Mouse (Mus musculus) midbrain, embryonic 14.5 days (tissue): ENCODE data around the gene Immp2l. TPM values are rescaled to one million over a fixed set of nuclear protein-coding genes. Genes with fewer than 3 reads are reported as not detected.

Experiments
- ATAC-seq: fragments of 200-750 bp; cut with Nextera tagmentation; 2 replicates; pipeline ENCODE4 v1.8.0; 2017; ENCODE audit warnings: moderate number of reproducible peaks, moderate library complexity; ENCODE audit not compliant: low FRiP score, low TSS enrichment
- DNase-seq: peaks from one replicate; pipeline ENCODE4 v3.0.0-alpha.2; 2015
- H3K27ac ChIP-seq: fragments of 300-500 bp; sonication (generic); replicated peaks from 2 replicates; pipeline ENCODE4 v1.5.1; 2014; ENCODE audit warnings: mild to moderate bottlenecking, low read depth, low read length, moderate library complexity
- H3K27me3 ChIP-seq: fragments of 300-500 bp; sonication (generic); 2 replicates; pipeline ENCODE4 v1.6.1; 2014; ENCODE audit warnings: low read length, control low read depth, mixed read lengths; ENCODE audit not compliant: control insufficient read depth, insufficient read depth
- H3K36me3 ChIP-seq: fragments of 300-500 bp; sonication (generic); 2 replicates; pipeline ENCODE4 v1.6.1; 2014; ENCODE audit warnings: low read length, control low read depth; ENCODE audit not compliant: control insufficient read depth, insufficient read depth
- H3K4me1 ChIP-seq: fragments of 300-500 bp; sonication (generic); 2 replicates; pipeline ENCODE4 v1.6.1; 2014; ENCODE audit warnings: mild to moderate bottlenecking, antibody characterized with exemption, low read length, control low read depth; ENCODE audit not compliant: control insufficient read depth, insufficient read depth
- H3K4me2 ChIP-seq: fragments of 300-500 bp; sonication (generic); 2 replicates; pipeline ENCODE4 v1.6.1; 2014; ENCODE audit warnings: mild to moderate bottlenecking, low read length, moderate library complexity
- H3K4me3 ChIP-seq: fragments of 300-500 bp; sonication (generic); replicated peaks from 2 replicates; pipeline ENCODE4 v1.5.1; 2014; ENCODE audit warnings: low read depth, low read length
- H3K9ac ChIP-seq: fragments of 300-500 bp; sonication (generic); replicated peaks from 2 replicates; pipeline ENCODE4 v1.6.1; 2014; ENCODE audit warnings: mild to moderate bottlenecking, low read length, moderate library complexity
- H3K9me3 ChIP-seq: fragments of 300-500 bp; sonication (generic); 2 replicates; pipeline ENCODE4 v1.6.1; 2016; ENCODE audit warnings: low read length, control low read depth, mixed read lengths; ENCODE audit not compliant: control insufficient read depth
- WGBS: fragments of 180-500 bp; shearing (Covaris S2); extraction: QIAGEN DNeasy Blood & Tissue Kit; methylation state at CpG from one replicate; pipeline ENCODE4 v1.1.7; 2014; 5-methylcytosine and 5-hydroxymethylcytosine counted together
- polyA plus RNA-seq: library from polyadenylated mRNA; unstranded; fragments of >200 nt; fragmentation: Nextera tagmentation; extraction: Ambion mirVana; gene quantifications from 2 replicates; pipeline ENCODE4 v1.2.1, GENCODE M21; 2014

The Immp2l gene
- polyA plus RNA-seq, 1 experiment from 2014 or later = 5.5 TPM

DNA sequence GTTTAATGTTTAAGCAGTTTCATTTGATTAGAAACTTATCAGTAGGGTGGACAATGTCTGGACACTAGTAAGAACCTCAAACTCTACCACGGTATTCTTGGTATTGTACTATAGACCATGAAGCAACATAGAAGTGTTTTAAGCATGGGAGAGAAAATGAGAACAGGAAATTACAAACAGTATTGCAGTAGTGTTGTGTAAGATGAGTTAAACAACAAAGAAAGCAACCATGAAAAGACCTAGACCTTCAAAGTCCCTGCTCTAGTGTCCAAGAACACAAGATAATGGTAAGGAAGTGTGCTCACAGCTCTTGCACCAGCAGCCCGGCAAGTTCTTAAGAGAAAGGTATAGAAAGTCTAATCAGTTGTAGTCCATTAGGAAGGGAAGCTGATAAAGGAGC is 700.7 kb downstream of the Immp2l start:
- ATAC-seq (no peak), DNase-seq (no peak)
- Histone ChIP-seq H3K9me3 (no peaks in the 10 kb centered on the region), H3K4me1 (0 out of 2 replicates have a peak, but pooled peaks cover 3% of the 10 kb centered on the region), H3K36me3 (no peaks in the 10 kb centered on the region), H3K9ac (no peak overlapping the region), H3K4me2 (no peak overlapping the region), H3K27ac (no peak overlapping the region), H3K4me3 (no peak overlapping the region), H3K27me3 (no peaks in the 10 kb centered on the region)
- 95% methylated on average over 2 of the region's 2 CpGs for WGBS

DNA sequence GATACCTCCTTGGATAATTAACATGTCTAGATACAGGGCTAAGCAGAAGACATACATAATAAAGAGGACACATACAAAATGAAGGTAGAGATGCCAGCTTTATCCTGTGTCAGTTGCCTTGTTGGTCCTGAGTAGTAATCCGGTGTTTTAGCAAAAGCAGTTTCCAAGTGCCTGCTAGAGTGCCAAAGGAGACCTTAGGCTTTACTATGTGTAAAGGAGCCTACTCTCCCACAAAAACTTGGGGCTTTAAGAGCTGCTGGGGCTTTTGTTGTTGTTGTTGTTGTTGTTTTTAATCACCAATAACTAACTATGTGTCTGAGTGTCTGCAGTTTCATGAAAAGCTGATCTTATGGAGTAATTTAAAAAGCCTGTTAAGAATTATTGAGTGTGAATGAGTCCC is 702.8 kb downstream of the Immp2l start:
- Histone ChIP-seq H3K4me2 (no peak overlapping the region), H3K4me3 (no peak overlapping the region), H3K9ac (no peak overlapping the region), H3K36me3 (no peaks in the 10 kb centered on the region), H3K9me3 (no peaks in the 10 kb centered on the region), H3K27me3 (no peaks in the 10 kb centered on the region), H3K4me1 (0 out of 2 replicates have a peak, but pooled peaks cover 3% of the 10 kb centered on the region), H3K27ac (no peak overlapping the region)
- 87% methylated on average over 1 of the region's 1 CpGs for WGBS
- DNase-seq = no peak
- ATAC-seq = no peak

DNA sequence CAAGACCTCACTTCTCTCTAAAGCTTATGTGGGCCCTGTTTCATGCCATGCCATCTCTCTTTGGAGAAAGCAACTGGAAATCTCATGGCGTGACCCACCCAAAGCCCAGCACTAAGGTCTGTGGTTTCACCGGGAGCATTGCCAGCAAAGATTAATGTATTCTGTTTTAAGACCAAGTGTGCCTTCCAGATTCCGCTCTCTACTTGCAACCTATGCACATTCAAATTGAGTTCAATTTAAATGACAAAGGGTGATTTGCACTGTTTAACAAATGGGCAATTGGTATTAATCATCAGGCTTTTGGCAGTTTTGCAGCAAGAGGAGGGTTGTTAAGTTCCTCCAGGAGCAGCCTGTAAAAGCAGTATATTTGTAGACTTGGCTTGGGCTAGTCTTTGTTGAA is 703.3 kb downstream of the Immp2l start:
- WGBS = 24% methylated on average over 3 of the region's 3 CpGs
- H3K27me3 ChIP-seq = no peaks in the 10 kb centered on the region
- no peak overlapping the region for H3K27ac ChIP-seq
- no peaks in the 10 kb centered on the region for H3K36me3 ChIP-seq
- H3K4me1 ChIP-seq = 0 out of 2 replicates have a peak, but pooled peaks cover 3% of the 10 kb centered on the region
- H3K4me3 ChIP-seq = no peak overlapping the region
- peak; percentile 53 for ATAC-seq
- DNase-seq = peak; percentile 77
- no peak overlapping the region for H3K9ac ChIP-seq
- H3K9me3 ChIP-seq = no peaks in the 10 kb centered on the region
- no peak overlapping the region for H3K4me2 ChIP-seq

DNA sequence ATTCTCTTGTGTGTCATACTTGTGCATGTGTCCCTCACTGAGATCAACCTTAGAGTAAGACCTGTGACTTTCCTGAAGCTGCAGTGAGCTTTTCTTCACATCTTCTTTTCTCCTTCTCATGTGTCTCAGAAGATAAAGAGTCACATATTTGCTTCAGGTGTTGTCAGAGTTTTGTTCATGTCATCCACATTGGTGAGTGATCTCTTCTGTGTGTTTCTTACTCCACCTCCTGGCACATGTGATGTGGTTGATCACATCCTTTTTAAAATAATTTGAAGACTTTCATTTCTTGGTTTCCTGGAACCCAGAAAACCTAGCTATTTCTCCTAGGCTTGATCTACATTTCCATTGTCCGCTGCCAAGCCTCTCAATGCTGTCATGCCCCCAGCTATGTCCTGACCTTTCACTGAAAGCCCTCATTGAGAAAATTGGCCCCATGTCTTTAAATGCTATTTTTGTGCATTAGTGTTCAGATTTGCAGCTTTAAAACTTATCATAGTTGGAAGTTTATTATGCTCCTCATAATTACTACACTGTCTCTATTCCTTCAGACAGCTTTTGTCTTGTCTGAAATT is 704.0 kb downstream of the Immp2l start:
- no peak overlapping the region for H3K27ac ChIP-seq
- WGBS = 79% methylated on average over 1 of the region's 1 CpGs

DNA sequence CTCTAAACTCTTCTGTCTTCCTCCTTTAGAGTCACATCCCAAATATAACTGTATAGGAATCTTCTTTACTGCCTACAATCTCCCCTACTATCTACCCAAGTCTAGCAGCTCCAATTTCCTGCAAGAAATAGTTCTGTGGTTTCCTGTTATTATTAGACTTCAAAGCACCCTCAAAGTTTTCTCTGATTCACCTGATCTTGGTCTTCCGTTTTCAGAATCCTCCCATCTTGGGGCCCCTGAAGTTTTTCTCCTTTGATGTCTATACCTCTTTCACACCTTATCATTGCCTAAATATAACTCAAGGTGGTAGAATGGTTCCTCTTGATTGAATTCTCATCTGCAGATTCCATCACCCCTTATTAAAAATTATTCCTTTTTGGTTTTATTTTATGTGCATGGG is 704.6 kb downstream of the Immp2l start:
- Histone ChIP-seq H3K36me3 (no peaks in the 10 kb centered on the region), H3K9ac (no peak overlapping the region), H3K27me3 (no peaks in the 10 kb centered on the region), H3K4me3 (no peak overlapping the region), H3K27ac (no peak overlapping the region), H3K9me3 (no peaks in the 10 kb centered on the region), H3K4me1 (0 out of 2 replicates have a peak, but pooled peaks cover 3% of the 10 kb centered on the region), H3K4me2 (no peak overlapping the region)
- DNase-seq (no peak), ATAC-seq (no peak)
- WGBS = 94% methylated on average over 1 of the region's 1 CpGs

More for the DNA sequence above, 704.0 kb downstream of the Immp2l start:
- no peaks in the 10 kb centered on the region for H3K27me3 ChIP-seq
- DNase-seq (no peak), ATAC-seq (no peak)
- H3K9ac ChIP-seq = no peak overlapping the region
- H3K4me3 ChIP-seq = no peak overlapping the region
- 0 out of 2 replicates have a peak, but pooled peaks cover 3% of the 10 kb centered on the region for H3K4me1 ChIP-seq
- H3K4me2 ChIP-seq = no peak overlapping the region
- no peaks in the 10 kb centered on the region for H3K9me3 ChIP-seq
- no peaks in the 10 kb centered on the region for H3K36me3 ChIP-seq

DNA sequence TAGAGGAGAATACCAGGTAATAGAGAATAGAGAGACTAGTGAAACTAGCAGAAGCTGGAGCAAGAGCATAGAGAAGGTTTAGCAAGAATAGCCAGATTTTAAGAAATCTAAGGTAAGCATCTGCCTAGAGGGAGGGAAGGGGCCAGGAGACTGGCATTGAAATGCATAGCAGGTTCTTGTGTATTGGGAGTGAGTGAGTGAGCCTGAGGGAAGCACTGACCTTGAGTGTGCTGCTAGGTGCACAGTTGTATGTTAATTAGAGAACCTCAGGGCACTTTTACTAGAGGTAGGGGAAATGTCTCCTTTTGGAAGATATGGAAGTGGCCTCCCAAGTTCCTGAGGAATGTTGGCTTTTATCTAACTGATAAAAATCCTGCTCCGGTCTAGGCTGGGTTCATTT is 705.9 kb downstream of the Immp2l start:
- 0 out of 2 replicates have a peak, but pooled peaks cover 3% of the 10 kb centered on the region for H3K4me1 ChIP-seq
- no peaks in the 10 kb centered on the region for H3K27me3 ChIP-seq
- WGBS = 94% methylated on average over 1 of the region's 1 CpGs
- H3K4me3 ChIP-seq = no peak overlapping the region
- no peak overlapping the region for H3K4me2 ChIP-seq
- H3K27ac ChIP-seq = no peak overlapping the region
- DNase-seq (no peak), ATAC-seq (no peak)
- no peaks in the 10 kb centered on the region for H3K36me3 ChIP-seq
- H3K9ac ChIP-seq = no peak overlapping the region
- H3K9me3 ChIP-seq = no peaks in the 10 kb centered on the region

DNA sequence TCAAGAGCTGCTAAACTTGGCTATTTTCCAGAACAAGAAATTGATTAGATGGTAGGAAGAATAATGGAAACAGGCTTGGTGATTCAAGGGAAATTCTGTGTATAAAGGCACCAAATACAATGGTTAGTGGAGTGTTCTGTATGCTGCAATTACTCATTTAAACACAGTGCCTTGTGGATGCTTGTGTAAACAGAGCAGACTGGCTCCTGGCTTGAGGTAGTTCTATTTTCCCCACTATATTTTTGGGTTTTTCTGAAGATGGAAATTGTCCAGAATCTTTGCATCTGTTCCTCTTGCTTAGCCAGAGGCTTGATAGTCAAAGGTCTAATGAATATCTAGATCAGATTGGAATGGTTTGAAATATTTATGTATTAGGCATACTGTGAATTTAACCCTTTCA is 709.3 kb downstream of the Immp2l start:
- Histone ChIP-seq H3K9ac (no peak overlapping the region), H3K4me1 (no peaks in the 10 kb centered on the region)

DNA sequence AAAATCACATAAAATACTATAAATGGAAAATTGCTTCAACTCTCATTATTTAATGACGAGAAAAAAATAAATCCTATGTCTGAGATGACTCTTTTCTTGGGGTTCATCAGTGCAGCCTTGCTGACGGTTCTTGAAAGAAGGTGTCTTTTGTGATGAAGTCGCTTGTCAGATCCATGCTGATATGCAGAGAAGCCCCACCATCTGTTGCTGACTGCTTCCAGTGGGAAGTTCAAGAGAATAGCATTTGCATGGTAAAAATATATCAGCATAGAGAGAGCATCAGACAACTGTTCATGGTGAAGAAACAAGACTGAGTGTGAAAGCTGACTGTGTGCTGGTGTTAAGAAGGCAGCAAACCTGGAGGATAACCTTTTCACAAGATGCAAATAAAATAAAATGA is 719.0 kb downstream of the Immp2l start:
- Histone ChIP-seq H3K36me3 (no peaks in the 10 kb centered on the region), H3K4me1 (no peaks in the 10 kb centered on the region), H3K9me3 (peaks cover 5% of the 10 kb centered on the region), H3K27ac (no peak overlapping the region), H3K4me2 (no peak overlapping the region), H3K9ac (no peak overlapping the region), H3K27me3 (no peaks in the 10 kb centered on the region), H3K4me3 (no peak overlapping the region)
- 66% methylated on average over 3 of the region's 3 CpGs for WGBS
- DNase-seq (no peak), ATAC-seq (no peak)

More for the DNA sequence above, 709.3 kb downstream of the Immp2l start:
- H3K4me3 ChIP-seq = no peak overlapping the region
- no peaks in the 10 kb centered on the region for H3K9me3 ChIP-seq
- DNase-seq (peak; percentile 11), ATAC-seq (no peak)
- H3K27ac ChIP-seq = no peak overlapping the region
- no peaks in the 10 kb centered on the region for H3K27me3 ChIP-seq
- no peak overlapping the region for H3K4me2 ChIP-seq
- H3K36me3 ChIP-seq = no peaks in the 10 kb centered on the region

DNA sequence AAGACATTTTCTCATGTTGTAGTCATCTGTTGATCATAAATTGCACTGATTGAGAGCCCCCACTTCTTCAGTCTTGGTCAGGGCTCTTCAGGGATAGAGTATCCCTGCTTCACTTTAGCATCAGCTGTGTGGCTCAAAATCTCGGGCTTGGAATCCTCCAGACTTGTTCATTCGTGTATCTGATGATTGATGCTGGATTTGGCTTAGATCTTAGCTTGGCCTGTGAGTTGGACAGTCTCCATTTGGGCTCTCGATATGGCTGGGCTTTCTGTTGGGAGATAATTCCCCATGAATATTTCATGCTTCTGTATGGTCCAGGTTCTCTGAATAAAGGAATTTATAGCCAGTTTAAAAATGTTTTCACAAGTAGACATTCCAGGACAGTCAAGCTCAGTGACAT is 739.5 kb downstream of the Immp2l start:
- DNase-seq = no peak
- no peaks in the 10 kb centered on the region for H3K9me3 ChIP-seq
- H3K4me3 ChIP-seq = no peak overlapping the region
- ATAC-seq = no peak
- WGBS = 63% methylated on average over 3 of the region's 3 CpGs
- no peak overlapping the region for H3K27ac ChIP-seq
- no peaks in the 10 kb centered on the region for H3K4me1 ChIP-seq
- no peak overlapping the region for H3K4me2 ChIP-seq
- no peaks in the 10 kb centered on the region for H3K27me3 ChIP-seq
- no peaks in the 10 kb centered on the region for H3K36me3 ChIP-seq
- no peak overlapping the region for H3K9ac ChIP-seq
